Mouse (Mus musculus): Measurements from ENCODE around the gene Cyp2d26.
"Not testable (repeated sequence)": the region's sequence is repeated elsewhere in the genome, so short reads cannot be mapped to it uniquely, and the experiment has no call there.

Gene Cyp2d26

DNA sequence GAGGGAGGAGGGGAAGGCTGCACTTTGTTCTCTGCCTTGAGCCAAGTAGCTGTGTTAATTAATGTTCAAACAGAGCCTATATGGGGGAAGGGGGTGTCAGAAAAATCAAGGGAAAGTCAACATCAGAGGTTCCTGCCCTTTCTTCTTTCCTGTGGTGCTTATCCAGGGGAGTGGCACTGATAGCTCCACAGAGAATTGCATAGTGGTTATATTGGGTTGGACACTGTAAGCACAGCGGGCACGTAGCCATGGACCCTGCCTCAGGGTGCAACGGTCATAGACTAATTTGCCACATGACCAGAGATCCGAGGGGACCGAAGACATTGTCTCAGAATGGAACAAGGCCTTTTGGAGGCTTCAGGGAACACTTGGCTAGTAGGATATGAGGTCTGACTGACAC is at the start of gene Cyp2d26:
Gene Cyp2d26 (minus strand): TSS at position 18 of the 400 bp plus-strand sequence.
- no peak for DNase-seq (ENCODE audit: low spot score)

DNA sequence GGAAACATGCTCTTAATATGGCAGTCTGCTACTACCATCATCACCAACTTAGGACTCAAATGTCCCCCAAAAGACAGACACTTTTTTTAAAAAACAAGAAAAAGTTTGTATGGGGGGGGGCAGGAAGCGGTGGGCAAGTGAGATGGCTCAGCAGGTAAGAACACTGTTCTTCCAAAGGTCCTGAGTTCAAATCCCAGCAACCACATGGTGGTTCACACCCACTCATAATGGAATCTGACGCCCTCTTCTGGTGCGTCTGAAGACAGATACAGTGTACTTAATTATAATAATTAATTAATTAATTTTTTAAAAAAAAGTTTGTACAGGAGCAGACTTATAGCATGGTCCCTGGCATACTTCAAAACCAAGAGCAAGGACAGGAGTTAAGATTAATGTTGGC is 45.1 kb upstream of the Cyp2d26 start:
- no peak for DNase-seq (ENCODE audit: low spot score)

DNA sequence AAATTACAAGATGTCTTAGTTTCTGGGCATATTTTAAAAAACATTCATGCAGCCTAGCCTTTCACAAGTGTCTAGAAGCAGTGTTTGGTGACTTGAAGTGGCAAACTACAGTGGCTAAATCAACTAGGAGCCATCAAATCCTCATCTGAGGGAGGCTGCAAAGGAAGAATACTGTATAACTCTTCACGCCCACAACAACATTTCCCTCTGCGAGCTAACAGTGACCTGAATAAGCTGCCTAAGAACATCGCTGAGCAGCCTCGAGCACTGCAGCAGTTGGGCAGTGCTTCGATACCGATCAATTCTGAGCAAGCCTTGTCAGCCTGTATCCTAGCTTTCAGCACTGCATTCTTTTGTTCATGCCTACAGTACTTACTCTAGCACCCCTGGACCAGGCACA is 35.8 kb upstream of the Cyp2d26 start:
- no peak for DNase-seq (ENCODE audit: low spot score)

DNA sequence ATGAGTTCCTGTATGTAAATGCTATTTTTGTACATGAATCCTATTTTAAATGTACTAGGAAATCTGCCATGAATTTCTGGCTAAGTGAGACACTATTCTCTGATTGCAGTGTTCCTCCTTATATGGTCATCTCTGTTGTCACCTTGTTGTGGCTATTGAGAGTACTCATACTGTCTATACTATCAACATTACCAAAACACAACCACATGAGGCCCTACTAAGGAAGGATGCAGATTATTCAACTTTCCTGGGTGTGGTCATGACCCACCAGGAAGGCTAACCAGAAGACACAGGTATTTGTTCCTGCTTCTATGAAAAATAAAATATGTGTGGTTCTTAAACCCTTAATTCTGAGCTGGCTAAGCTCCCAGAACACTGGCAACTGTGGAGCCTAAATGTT is 31.8 kb upstream of the Cyp2d26 start:
- DNase-seq (ENCODE audit: low spot score): no peak

DNA sequence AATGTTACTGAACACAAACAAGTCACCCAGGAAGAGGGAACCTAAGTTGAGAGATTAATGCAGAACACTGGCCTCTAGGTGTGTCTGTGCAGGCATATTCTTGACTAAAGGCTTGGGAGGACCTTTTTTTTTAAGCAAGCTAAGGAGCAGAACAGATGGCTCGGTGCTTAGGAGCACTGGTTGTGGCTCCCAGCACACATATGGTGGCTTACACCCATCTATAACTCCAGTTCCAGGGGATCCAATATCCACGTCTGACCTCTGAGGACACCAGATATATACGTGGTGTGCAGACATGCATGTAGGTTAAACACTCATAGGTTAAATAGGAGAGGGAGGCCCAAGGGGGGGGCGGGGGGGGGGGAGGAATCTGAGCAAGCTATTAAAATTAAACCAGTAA is 28.3 kb upstream of the Cyp2d26 start:
- DNase-seq (ENCODE audit: low spot score): no peak

DNA sequence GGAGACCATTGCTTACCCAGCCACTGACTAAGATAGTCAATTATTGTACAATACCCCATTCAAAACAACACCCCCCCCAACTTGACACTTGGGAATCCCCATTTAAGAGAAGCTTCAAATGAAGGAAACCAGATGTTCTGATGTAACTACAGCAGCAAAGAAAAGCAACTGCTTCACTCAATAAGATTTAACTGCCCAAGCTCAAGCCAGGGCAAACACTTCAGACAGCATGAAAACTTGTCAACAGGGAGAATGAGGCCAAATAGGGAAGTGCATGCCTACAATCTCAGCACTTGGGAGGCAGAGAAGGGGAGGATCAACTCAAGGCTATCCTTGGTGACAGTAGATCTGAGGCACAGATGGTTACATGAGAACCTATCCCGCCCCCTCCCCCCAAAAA is 27.6 kb upstream of the Cyp2d26 start:
- no peak for DNase-seq (ENCODE audit: low spot score)

DNA sequence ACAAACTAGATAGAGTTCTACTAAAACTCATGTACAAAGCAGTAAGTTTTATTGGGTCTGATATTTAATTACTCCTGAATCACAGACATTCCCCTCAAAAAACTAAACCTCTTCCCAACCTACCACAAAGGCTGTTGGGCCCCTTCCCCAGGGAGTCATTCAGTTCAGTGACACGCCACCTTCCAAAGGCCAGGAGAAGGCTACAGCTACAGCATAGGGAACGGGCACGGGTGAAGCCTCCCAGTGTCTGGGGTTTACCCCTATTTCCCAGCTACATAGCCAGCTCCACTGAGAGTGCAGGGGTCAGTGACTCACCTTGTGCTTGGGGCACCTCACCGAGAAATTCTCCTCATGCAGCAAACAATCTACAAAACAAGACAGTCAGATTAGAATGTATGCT is 21.2 kb upstream of the Cyp2d26 start:
- no peak for DNase-seq (ENCODE audit: low spot score)

DNA sequence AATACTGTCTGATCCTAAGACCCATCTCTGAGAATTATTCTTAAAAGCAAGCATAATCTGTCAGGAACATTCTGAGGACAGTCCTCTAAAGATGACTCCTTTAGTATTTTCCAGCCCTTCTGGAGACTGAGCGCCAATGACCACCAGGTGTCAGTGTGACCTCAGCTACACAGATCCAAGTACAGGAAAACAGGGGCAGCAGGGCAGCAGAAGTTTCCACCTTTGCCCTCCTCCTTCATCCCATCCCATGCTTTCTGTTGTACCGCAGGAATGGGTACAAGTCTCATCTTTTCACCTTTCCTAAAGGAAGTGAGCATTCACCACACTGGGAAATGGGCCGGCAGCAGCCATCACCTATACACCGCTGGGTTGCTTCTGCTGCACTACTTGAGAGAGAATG is 20.7 kb upstream of the Cyp2d26 start:
- peak; percentile 55 for DNase-seq (ENCODE audit: low spot score)

DNA sequence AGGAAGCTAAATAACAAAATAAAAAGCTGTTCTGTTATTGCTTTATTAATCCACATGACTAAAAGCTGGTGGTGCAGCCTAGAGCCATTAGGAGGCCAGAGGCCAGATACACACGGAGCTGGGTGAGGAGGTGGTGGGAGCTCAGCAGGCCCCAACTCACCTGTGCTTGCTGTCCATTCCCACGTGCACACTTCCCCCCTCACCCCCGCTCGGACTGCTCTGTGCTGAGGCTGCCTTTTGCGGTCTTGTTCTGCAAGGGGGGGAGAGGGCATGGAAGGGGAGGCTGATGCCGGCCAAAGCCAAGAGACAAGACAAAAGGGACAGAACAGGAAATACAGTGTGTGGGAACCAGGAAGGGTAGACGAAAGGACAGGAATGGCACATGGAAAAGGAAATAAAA is 20.2 kb upstream of the Cyp2d26 start:
- DNase-seq (ENCODE audit: low spot score): no peak

DNA sequence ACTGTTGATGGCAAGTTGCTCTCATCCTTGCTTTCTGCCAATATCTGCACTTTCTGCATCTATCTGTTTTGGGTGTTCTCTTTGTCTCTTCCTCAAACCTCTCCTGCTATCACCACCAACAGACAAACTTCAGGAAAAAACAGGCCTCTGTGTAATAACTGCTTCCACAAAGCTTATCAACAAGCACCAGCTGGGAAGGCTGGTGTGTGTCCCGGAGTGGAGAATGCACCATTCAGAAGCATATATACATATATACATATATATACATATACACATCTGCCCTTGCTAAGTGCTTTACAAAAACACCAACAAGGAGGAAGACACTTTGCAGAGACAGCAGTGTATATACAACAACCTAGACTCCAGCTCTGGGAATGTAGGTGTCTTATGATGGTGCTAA is 16.5 kb upstream of the Cyp2d26 start:
- no peak for DNase-seq (ENCODE audit: low spot score)

DNA sequence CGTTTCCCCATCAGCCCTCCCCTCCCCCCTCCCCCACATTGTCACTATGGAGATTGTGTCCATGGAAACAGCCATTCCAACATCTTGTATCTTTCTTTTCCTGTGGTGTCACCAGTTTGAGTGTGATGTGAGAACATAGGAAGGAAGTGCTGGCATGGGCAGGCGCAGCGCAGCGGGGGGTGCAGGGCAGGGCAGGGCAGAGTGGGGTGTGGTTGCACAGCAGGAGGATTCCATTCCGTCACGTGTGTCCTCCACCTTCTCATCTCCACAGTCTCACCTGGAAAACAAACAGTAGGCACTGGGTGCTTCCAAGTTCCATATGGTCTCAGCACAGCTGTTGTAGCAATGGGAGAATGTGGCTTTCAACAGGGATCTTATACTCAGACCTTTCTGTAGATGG is 15.4 kb upstream of the Cyp2d26 start:
- DNase-seq (ENCODE audit: low spot score): no peak

DNA sequence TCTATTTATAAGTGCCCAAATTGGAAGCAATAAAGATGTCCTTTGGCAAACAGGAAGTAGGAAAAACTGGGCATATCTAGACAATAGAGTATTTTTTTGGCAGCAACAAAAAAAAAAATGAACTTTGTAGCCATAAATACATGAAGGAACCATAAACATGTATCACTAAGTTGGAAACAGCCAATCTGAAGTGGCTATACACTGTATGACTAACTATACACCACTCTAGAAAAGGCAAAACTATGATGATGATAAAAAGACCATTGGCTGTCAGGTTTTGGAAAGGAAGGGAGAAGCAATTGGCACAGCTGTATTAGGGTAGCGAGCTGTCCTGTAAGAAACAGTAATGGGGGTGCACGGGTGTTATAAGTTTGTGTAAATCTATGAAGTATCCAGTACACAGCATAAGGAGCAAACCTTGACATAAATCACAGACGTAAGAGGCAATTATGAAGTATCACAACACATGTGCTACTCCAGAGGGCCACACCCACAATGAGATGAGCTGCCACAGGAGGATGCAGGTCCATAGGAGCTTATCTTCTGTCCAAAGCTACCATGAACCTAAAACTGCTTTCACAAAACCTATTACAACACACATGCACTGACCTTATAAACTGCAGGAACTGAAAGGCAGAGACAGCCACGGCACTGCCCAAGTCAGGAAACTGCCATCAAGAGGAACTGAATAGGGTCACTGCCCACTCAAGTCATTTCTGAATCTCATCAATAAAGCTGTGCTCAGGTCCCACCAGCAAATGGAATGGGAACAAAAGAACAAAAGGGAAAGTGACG is 13.1 kb upstream of the Cyp2d26 start:
- DNase-seq (ENCODE audit: low spot score): no peak

DNA sequence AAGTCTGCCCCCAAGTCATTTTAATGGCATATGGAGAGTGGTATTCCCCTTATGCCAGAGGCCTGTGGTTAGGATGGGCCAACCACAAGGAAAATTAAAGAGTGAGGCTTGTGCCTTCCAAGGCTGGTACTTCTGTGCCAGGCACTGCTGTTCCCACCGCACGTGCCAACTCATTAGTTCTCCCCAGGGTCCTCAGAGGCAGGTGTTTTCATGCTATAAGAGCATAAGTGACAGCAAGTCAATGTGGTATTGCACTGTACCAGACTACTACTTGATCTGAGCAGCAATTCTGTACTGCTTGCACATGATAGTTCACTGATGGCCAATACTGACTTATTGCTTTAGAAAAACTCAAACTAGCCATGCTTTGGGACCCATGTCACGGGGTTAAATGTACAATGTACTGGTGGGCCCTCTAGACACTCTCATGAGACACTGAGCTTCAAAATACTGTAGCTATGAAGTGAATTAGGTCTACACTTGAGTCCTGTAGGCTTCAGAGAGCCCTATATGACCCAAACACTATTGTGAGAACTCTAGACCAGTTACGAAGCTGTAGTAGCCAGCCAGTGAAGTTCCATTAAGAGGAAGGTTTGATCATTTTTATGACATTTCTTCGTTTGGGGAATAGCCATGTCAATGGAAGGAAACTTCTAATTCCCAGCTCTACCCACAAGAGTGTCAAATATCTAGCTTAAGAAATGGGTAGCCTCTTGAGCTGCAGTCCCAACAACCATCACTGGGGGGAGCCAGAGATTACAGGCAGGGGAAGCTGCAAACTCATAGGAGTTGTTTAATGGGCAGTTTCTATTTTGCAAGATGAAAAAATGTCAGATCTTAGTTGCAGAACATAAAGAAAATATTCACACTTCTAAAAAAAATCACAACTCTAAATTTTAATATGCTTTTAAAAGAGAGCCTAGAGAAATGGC is 10.9 kb upstream of the Cyp2d26 start:
- peak; percentile 74 for DNase-seq (ENCODE audit: low spot score)

DNA sequence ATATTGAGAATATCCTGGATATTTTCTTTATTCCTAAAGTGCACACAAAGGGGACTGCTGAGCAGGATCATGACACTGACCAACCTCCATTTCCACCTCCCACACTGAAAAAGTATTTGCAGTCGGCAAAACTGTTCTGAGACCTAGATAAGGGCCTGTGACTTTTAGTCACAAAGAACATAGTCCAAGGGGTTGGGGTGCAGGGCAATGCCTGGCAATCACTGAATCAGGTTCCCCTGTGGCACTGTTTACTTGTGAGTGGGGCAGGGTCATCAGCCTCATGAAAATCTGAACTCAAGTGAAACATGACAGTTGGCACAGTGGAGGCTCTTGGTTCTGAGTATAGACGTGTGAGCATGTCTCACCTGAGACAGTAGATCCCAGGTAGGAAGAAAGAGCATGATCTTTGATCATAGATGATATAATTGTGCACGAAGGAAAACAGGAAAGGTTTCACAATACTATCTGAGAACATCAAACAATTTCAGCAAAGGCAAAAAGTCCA is 1.9 kb upstream of the Cyp2d26 start:
- no peak for DNase-seq (ENCODE audit: low spot score)

DNA sequence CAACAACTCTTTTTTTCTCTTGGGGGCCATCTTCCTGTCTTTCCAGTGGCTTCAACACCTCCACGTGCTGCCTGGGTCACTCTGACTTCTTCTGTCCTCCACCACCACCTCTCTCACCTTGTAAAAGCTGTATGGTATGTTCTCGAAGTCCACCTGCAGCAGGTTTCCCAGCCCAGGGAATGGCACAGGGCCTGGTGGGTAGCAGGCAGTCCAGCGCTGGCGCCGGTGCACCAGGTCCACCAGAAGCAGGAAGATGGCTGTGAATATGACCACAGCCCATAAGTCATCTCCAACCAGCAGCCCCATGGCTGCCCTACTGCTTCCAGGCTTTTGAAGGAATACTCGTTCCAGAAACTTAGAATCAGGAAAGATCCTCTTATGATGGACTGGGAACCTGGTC is 226 bp downstream of the Cyp2d26 start:
- no peak for DNase-seq (ENCODE audit: low spot score)

DNA sequence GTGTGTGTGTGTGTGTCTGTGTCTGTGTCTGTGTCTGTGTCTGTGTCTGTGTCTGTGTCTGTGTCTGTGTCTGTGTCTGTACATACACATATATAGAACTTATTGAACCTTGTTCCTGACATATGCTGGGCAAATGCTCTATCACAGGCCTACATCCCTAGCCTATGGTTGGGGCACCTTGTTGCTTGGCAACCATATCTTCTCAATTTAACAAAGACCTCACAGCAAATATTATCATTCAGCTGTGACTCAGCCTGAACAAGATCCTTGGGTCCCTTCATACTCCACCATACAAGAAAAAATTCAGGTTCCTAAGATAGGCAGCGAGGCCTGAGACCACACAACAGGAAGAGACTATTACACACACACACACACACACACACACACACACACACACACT is 640 bp downstream of the Cyp2d26 start:
- DNase-seq (ENCODE audit: low spot score): no peak

DNA sequence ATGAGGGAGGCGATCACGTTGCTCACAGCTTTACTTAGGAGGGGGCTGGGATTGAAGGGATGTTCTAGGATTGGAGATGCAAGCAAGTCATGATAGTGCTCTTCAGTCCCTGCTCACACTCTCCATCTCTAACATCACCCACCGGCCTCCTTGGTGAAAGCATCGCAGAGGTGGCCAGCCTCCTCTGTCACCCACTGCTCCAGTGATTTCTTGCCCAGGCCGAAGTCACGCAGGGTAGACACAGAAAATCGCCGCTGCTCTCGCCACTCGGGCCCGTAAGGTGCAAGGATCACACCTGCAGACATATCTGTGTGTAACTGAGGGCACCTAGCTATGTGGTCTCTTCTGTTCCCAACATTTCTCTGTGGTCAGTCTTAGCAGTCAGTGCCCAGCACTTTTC is 1.5 kb downstream of the Cyp2d26 start:
- no peak for DNase-seq (ENCODE audit: low spot score)

DNA sequence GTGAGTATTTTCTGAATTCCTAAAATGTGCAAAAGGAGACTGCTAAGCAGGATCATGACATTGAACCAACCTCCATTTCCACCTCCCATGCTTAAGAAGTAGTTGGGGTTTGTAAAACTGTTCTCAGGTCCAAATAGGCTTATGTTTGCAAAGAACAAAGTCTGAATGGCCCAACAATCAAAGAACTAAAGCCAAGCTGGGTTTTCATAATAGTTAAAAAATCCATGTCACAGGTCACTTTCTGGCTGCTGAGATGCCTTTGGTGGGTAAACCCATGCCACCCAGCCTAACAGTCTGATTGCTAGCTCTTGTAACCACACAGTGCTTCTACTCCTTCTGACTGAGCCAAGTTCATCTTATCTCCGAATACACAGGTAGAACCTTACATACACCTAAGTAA is 9.5 kb downstream of the Cyp2d26 start:
- DNase-seq (ENCODE audit: low spot score): no peak

DNA sequence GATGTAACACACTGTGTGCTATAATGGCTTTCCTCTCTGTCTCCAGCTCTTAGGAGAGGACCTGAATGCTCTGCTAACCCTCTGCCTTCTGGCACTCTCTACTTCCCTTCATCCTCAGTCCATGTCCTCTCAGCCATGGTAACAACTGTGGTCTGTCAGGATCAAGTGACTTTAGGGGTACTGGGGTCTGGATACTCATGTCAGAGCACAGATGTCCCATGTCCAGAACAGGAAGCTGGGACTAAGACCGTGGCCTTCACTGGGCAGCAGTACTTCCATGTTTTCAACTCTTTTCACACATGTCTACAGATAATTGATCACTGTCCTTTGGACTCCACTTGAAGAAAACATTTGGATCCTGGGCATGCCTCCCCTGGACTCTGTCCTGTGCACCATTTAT is 10.3 kb downstream of the Cyp2d26 start:
- no peak for DNase-seq (ENCODE audit: low spot score)

DNA sequence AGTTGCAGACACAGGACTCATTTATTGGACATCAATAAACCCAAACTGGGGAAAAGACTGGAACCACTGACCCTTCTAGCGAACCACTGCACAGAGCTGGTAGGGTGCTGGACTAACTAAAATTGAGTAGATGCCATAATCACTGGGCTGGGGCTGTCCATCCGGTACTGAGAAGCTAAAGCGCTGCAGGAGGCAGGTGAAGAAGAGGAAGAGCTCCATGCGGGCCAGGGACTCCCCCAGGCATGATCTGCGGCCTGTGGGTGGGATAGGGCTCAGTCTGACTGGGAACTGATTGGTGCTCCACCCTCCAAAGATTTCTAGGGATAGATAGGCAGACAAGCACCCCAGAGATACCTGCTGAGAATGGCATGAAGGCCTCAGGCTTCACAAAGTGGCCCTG is 16.2 kb downstream of the Cyp2d26 start:
- not testable (repeated sequence) for DNase-seq (ENCODE audit: low spot score)

DNA sequence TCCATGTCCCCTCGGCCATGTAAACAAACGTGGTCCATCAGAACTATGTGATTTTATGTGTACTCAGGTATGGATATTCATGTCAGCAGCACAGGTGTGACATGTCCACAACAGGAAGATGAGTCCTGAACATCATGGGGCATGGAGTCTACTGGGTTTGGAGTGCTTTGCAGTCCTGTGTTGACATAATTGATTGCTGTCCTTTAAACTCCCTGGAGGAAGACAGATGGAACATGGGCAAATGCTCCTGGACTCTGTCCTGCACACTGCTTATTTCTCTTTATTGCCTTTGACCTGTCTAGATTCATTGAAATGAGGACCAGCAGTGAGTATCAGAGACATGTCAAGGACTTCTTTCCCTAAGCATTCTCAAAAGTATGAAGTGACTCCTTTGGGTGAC is 28.2 kb downstream of the Cyp2d26 start:
- no peak for DNase-seq (ENCODE audit: low spot score)

DNA sequence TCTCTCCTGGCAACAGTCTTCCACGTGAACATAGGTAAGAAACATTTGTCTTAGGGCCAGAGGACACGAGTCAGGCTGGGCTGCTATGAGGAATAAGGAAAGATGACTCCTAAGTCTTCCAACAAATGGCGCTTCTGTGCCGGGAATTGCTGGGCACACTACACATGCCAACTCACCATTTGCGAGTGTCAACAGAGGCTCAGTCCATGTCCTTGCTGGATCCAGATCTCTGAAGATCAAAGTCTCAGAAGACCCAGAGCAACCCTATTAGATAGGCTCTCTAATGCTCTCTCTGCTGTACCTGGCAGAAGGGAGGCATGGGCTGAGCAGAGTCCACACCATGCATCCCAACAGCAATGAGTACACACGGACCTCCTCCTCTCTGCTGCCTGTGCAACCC is 29.2 kb downstream of the Cyp2d26 start:
- DNase-seq (ENCODE audit: low spot score): no peak

Data from ovary, postnatal 36 days (tissue).